Mouse (Mus musculus): ENCODE data around the gene Camk1d. TPM values are rescaled to one million over a fixed set of nuclear protein-coding genes. Genes with fewer than 3 reads are reported as not detected.

The Camk1d gene
- polyA plus RNA-seq, 1 experiment from 2014 or later = 0.82 TPM

GRCm38 (mm10) chr2:5458671-5459235, 255.6 kb downstream of the Camk1d start:
- no peak for ATAC-seq (ENCODE audit: low read depth)
- Histone ChIP-seq H3K9ac (no peak overlapping the region), H3K36me3 (no peaks in the 10 kb centered on the region), H3K4me2 (no peak overlapping the region), H3K27ac (no peak overlapping the region), H3K4me3 (replicated peaks) (no peak overlapping the region), H3K9me3 (replicated peaks) (no peaks in the 10 kb centered on the region), H3K27me3 (no peaks in the 10 kb centered on the region), H3K4me1 (replicated peaks) (no peaks in the 10 kb centered on the region)
- 69% methylated on average over 16 of the region's 16 CpGs for whole genome bisulfite sequencing (ENCODE audit: insufficient replicate concordance)
- no peak for DNase-seq

- no peak overlapping the region for H3K9ac ChIP-seq
- no peak overlapping the region for H3K4me3 ChIP-seq (replicated peaks)
- ATAC-seq (ENCODE audit: low read depth) = no peak
- H3K36me3 ChIP-seq = no peaks in the 10 kb centered on the region
- H3K27ac ChIP-seq = no peak overlapping the region
- H3K4me1 ChIP-seq (replicated peaks) = no peaks in the 10 kb centered on the region
- H3K9me3 ChIP-seq (replicated peaks) = no peaks in the 10 kb centered on the region
- 68% methylated on average over 5 of the region's 5 CpGs for WGBS (ENCODE audit: insufficient replicate concordance)
- no peak for DNase-seq
- no peak overlapping the region for H3K4me2 ChIP-seq
- no peaks in the 10 kb centered on the region for H3K27me3 ChIP-seq
These were observed 256.2 kb downstream of the Camk1d start for GRCm38 (mm10) chr2:5458075-5458494.

GRCm38 (mm10) chr2:5456108-5456507, 258.2 kb downstream of the Camk1d start:
- DNase-seq (no peak), ATAC-seq (ENCODE audit: low read depth) (peak; percentile 39; the same call in 1 of the 2 replicates)
- Histone ChIP-seq H3K9ac (no peak overlapping the region), H3K4me1 (replicated peaks) (no peaks in the 10 kb centered on the region), H3K9me3 (replicated peaks) (no peaks in the 10 kb centered on the region), H3K27ac (no peak overlapping the region), H3K4me2 (no peak overlapping the region), H3K27me3 (no peaks in the 10 kb centered on the region), H3K36me3 (no peaks in the 10 kb centered on the region), H3K4me3 (replicated peaks) (no peak overlapping the region)
- WGBS (ENCODE audit: insufficient replicate concordance) = 42% methylated on average over 2 of the region's 2 CpGs

GRCm38 (mm10) chr2:5454830-5455229, 259.5 kb downstream of the Camk1d start:
- no peak overlapping the region for H3K9ac ChIP-seq
- no peak overlapping the region for H3K4me2 ChIP-seq
- H3K27me3 ChIP-seq = no peaks in the 10 kb centered on the region
- no peak overlapping the region for H3K4me3 ChIP-seq (replicated peaks)
- 66% methylated on average over 9 of the region's 9 CpGs for WGBS (ENCODE audit: insufficient replicate concordance)
- H3K27ac ChIP-seq = no peak overlapping the region
- no peaks in the 10 kb centered on the region for H3K36me3 ChIP-seq
- DNase-seq = no peak
- H3K4me1 ChIP-seq (replicated peaks) = no peaks in the 10 kb centered on the region
- H3K9me3 ChIP-seq (replicated peaks) = no peaks in the 10 kb centered on the region
- no peak for ATAC-seq (ENCODE audit: low read depth)

GRCm38 (mm10) chr2:5451654-5452053, 262.7 kb downstream of the Camk1d start:
- H3K9ac ChIP-seq = no peak overlapping the region
- H3K36me3 ChIP-seq = no peaks in the 10 kb centered on the region
- H3K27ac ChIP-seq = no peak overlapping the region
- no peak overlapping the region for H3K4me2 ChIP-seq
- WGBS (ENCODE audit: insufficient replicate concordance) = 61% methylated on average over 2 of the region's 2 CpGs
- ATAC-seq (ENCODE audit: low read depth) (no peak), DNase-seq (no peak)
- H3K9me3 ChIP-seq (replicated peaks) = no peaks in the 10 kb centered on the region
- no peaks in the 10 kb centered on the region for H3K27me3 ChIP-seq
- H3K4me1 ChIP-seq (replicated peaks) = no peaks in the 10 kb centered on the region
- H3K4me3 ChIP-seq (replicated peaks) = no peak overlapping the region

GRCm38 (mm10) chr2:5445357-5445756, 269.0 kb downstream of the Camk1d start:
- no peak for ATAC-seq (ENCODE audit: low read depth)
- WGBS (ENCODE audit: insufficient replicate concordance) = 66% methylated on average over 5 of the region's 5 CpGs

GRCm38 (mm10) chr2:5437690-5438089, 276.6 kb downstream of the Camk1d start:
- Histone ChIP-seq H3K4me3 (replicated peaks) (no peak overlapping the region), H3K27me3 (no peaks in the 10 kb centered on the region), H3K27ac (no peak overlapping the region), H3K9me3 (replicated peaks) (no peaks in the 10 kb centered on the region), H3K4me2 (no peak overlapping the region), H3K9ac (no peak overlapping the region), H3K36me3 (no peaks in the 10 kb centered on the region), H3K4me1 (replicated peaks) (no peaks in the 10 kb centered on the region)
- no peak for DNase-seq
- no peak for ATAC-seq (ENCODE audit: low read depth)
- WGBS (ENCODE audit: insufficient replicate concordance) = 35% methylated on average over 2 of the region's 2 CpGs

More at GRCm38 (mm10) chr2:5445357-5445756, 269.0 kb downstream of the Camk1d start:
- no peaks in the 10 kb centered on the region for H3K27me3 ChIP-seq
- no peak overlapping the region for H3K4me2 ChIP-seq
- DNase-seq = no peak
- H3K27ac ChIP-seq = no peak overlapping the region
- no peak overlapping the region for H3K9ac ChIP-seq
- no peaks in the 10 kb centered on the region for H3K4me1 ChIP-seq (replicated peaks)
- no peaks in the 10 kb centered on the region for H3K9me3 ChIP-seq (replicated peaks)
- H3K36me3 ChIP-seq = no peaks in the 10 kb centered on the region
- no peak overlapping the region for H3K4me3 ChIP-seq (replicated peaks)

- Histone ChIP-seq H3K4me2 (no peak overlapping the region), H3K4me1 (replicated peaks) (no peaks in the 10 kb centered on the region), H3K9ac (no peak overlapping the region), H3K4me3 (replicated peaks) (no peak overlapping the region), H3K36me3 (no peaks in the 10 kb centered on the region), H3K27ac (no peak overlapping the region), H3K27me3 (no peaks in the 10 kb centered on the region), H3K9me3 (replicated peaks) (no peaks in the 10 kb centered on the region)
- 67% methylated on average over 16 of the region's 16 CpGs for WGBS (ENCODE audit: insufficient replicate concordance)
- DNase-seq = no peak
- ATAC-seq (ENCODE audit: low read depth) = no peak
These were observed 278.6 kb downstream of the Camk1d start for GRCm38 (mm10) chr2:5435587-5436253.

GRCm38 (mm10) chr2:5431309-5431708, 283.0 kb downstream of the Camk1d start:
- DNase-seq = no peak
- ATAC-seq (ENCODE audit: low read depth) = no peak
- Histone ChIP-seq H3K9ac (no peak overlapping the region), H3K4me1 (replicated peaks) (no peaks in the 10 kb centered on the region), H3K9me3 (replicated peaks) (no peaks in the 10 kb centered on the region), H3K4me2 (no peak overlapping the region), H3K4me3 (replicated peaks) (no peak overlapping the region), H3K36me3 (no peaks in the 10 kb centered on the region), H3K27me3 (no peaks in the 10 kb centered on the region), H3K27ac (no peak overlapping the region)
- 32% methylated on average over 2 of the region's 2 CpGs for WGBS (ENCODE audit: insufficient replicate concordance)

GRCm38 (mm10) chr2:5429921-5430320, 284.4 kb downstream of the Camk1d start:
- H3K4me2 ChIP-seq = no peak overlapping the region
- H3K4me3 ChIP-seq (replicated peaks) = no peak overlapping the region
- 50% methylated on average over 8 of the region's 8 CpGs for WGBS (ENCODE audit: insufficient replicate concordance)
- DNase-seq (no peak), ATAC-seq (ENCODE audit: low read depth) (no peak)
- no peaks in the 10 kb centered on the region for H3K9me3 ChIP-seq (replicated peaks)
- H3K27ac ChIP-seq = no peak overlapping the region
- H3K27me3 ChIP-seq = no peaks in the 10 kb centered on the region
- H3K9ac ChIP-seq = no peak overlapping the region
- no peaks in the 10 kb centered on the region for H3K36me3 ChIP-seq
- H3K4me1 ChIP-seq (replicated peaks) = no peaks in the 10 kb centered on the region

GRCm38 (mm10) chr2:5426110-5426509, 288.2 kb downstream of the Camk1d start:
- Histone ChIP-seq H3K4me1 (replicated peaks) (no peaks in the 10 kb centered on the region), H3K27me3 (no peaks in the 10 kb centered on the region), H3K9ac (no peak overlapping the region), H3K36me3 (no peaks in the 10 kb centered on the region), H3K27ac (no peak overlapping the region), H3K9me3 (replicated peaks) (no peaks in the 10 kb centered on the region), H3K4me2 (no peak overlapping the region), H3K4me3 (replicated peaks) (no peak overlapping the region)
- ATAC-seq (ENCODE audit: low read depth) (no peak), DNase-seq (no peak)
- WGBS (ENCODE audit: insufficient replicate concordance) = 32% methylated on average over 2 of the region's 2 CpGs

GRCm38 (mm10) chr2:5425612-5426011, 288.7 kb downstream of the Camk1d start:
- ATAC-seq (ENCODE audit: low read depth) = no peak
- 67% methylated on average over 3 of the region's 3 CpGs for WGBS (ENCODE audit: insufficient replicate concordance)
- H3K36me3 ChIP-seq = no peaks in the 10 kb centered on the region
- no peak overlapping the region for H3K4me3 ChIP-seq (replicated peaks)
- H3K9me3 ChIP-seq (replicated peaks) = no peaks in the 10 kb centered on the region
- H3K27ac ChIP-seq = no peak overlapping the region
- H3K4me1 ChIP-seq (replicated peaks) = no peaks in the 10 kb centered on the region
- no peak overlapping the region for H3K4me2 ChIP-seq
- H3K27me3 ChIP-seq = no peaks in the 10 kb centered on the region
- DNase-seq = no peak
- H3K9ac ChIP-seq = no peak overlapping the region

All from liver, embryonic 13.5 days (tissue).